Mouse (Mus musculus) CD4-positive naive resting alpha-beta T cell, adult 76 days (primary cell): Measurements from ENCODE around the gene Plxna1. TPM values are rescaled to one million over a fixed set of nuclear protein-coding genes. Genes with fewer than 3 reads are reported as not detected.

Experiments used
- total RNA-seq: library from RNA; stranded (reverse); gene quantifications from one replicate; pipeline ENCODE4 v1.2.4, GENCODE M21; 2023

Gene Plxna1
- 8.5 TPM for total RNA-seq

GRCm38 (mm10) chr6:89362281-89363106, at the start of gene Plxna1:
TSS of gene Plxna1 (minus strand) at chr6:89362620.

Other genes starting within 250 kb of the Plxna1 start
- 2.3 TPM for gene Chchd6, start 233.0 kb upstream of the Plxna1 start, total RNA-seq